Mouse (Mus musculus) ES-Bruce4 (cell line): ENCODE data around the gene Slc39a11.

Source experiments
- CTCF ChIP-seq: IDR thresholded peaks from one replicate; pipeline ENCODE4 v1.8.1; 2011; ENCODE audit warnings: low read depth, low read length
- EP300 ChIP-seq: IDR thresholded peaks from 2 replicates; pipeline ENCODE4 v1.6.1; 2011; ENCODE audit warnings: low read depth, low read length; ENCODE audit not compliant: insufficient read depth

- TF ChIP-seq CTCF: no peak
- TF ChIP-seq EP300: no peak
Observed at GRCm38 (mm10) chr11:113680954-113681353, 31.1 kb upstream of the Slc39a11 start.
